Mouse (Mus musculus) embryo, embryonic 11 days (tissue): ENCODE results near the gene Kcnh1.

Source experiments
- DNase-seq: peaks from one replicate; pipeline ENCODE4 v3.0.0-alpha.2; 2015

The Kcnh1 gene

GRCm38 (mm10) chr1:192269911-192270310, 79.3 kb downstream of the Kcnh1 start:
- DNase-seq, result no peak

GRCm38 (mm10) chr1:192277801-192278385, 87.3 kb downstream of the Kcnh1 start:
- DNase-seq, result no peak

- DNase-seq, result no peak
These were observed 93.8 kb downstream of the Kcnh1 start for GRCm38 (mm10) chr1:192284340-192284739.

- DNase-seq, result no peak
These were observed 94.4 kb downstream of the Kcnh1 start for GRCm38 (mm10) chr1:192284950-192285349.

GRCm38 (mm10) chr1:192288456-192288855, 97.9 kb downstream of the Kcnh1 start:
- DNase-seq, result no peak

- peak; percentile 16 for DNase-seq
These were observed 100.7 kb downstream of the Kcnh1 start for GRCm38 (mm10) chr1:192291286-192291685.

GRCm38 (mm10) chr1:192293391-192293790, 102.8 kb downstream of the Kcnh1 start:
- DNase-seq, result no peak

- DNase-seq, result no peak
These were observed 103.3 kb downstream of the Kcnh1 start for GRCm38 (mm10) chr1:192293921-192294320.

- no peak for DNase-seq
These were observed 104.8 kb downstream of the Kcnh1 start for GRCm38 (mm10) chr1:192295243-192295860.

GRCm38 (mm10) chr1:192295902-192296301, 105.3 kb downstream of the Kcnh1 start:
- no peak for DNase-seq

- no peak for DNase-seq
These were observed 107.0 kb downstream of the Kcnh1 start for GRCm38 (mm10) chr1:192297481-192298128.

- DNase-seq, result no peak
These were observed 109.8 kb downstream of the Kcnh1 start for GRCm38 (mm10) chr1:192300417-192300816.

GRCm38 (mm10) chr1:192303615-192304014, 113.0 kb downstream of the Kcnh1 start:
- no peak for DNase-seq

- no peak for DNase-seq
These were observed 114.6 kb downstream of the Kcnh1 start for GRCm38 (mm10) chr1:192305155-192305554.

- DNase-seq, result no peak
These were observed 116.5 kb downstream of the Kcnh1 start for GRCm38 (mm10) chr1:192307055-192307454.

GRCm38 (mm10) chr1:192311298-192311697, 120.7 kb downstream of the Kcnh1 start:
- no peak for DNase-seq

GRCm38 (mm10) chr1:192311851-192312438, 121.4 kb downstream of the Kcnh1 start:
- DNase-seq, result no peak

- DNase-seq, result no peak
These were observed 121.9 kb downstream of the Kcnh1 start for GRCm38 (mm10) chr1:192312446-192312845.

- peak; percentile 38 for DNase-seq
These were observed 122.4 kb downstream of the Kcnh1 start for GRCm38 (mm10) chr1:192312998-192313397.

GRCm38 (mm10) chr1:192313571-192313972, 123.0 kb downstream of the Kcnh1 start:
- DNase-seq, result no peak

- DNase-seq, result no peak
These were observed 123.5 kb downstream of the Kcnh1 start for GRCm38 (mm10) chr1:192314044-192314443.

GRCm38 (mm10) chr1:192315392-192316070, 125.0 kb downstream of the Kcnh1 start:
- DNase-seq, result no peak

GRCm38 (mm10) chr1:192324223-192324622, 133.6 kb downstream of the Kcnh1 start:
- DNase-seq, result peak; percentile 21
